Mouse (Mus musculus) embryonic facial prominence, embryonic 12.5 days (tissue): Measurements from ENCODE around the gene Fsip1. TPM values are rescaled to one million over a fixed set of nuclear protein-coding genes. Genes with fewer than 3 reads are reported as not detected.

Experiments
- ATAC-seq: fragments of 200-750 bp; cut with Nextera tagmentation; 2 replicates; pipeline ENCODE4 v1.8.0; 2017; ENCODE audit not compliant: insufficient number of reproducible peaks, insufficient read depth, low FRiP score, low TSS enrichment
- H3K27ac ChIP-seq: fragments of 300-500 bp; sonication (generic); 2 replicates; pipeline ENCODE4 v1.5.1; 2016; ENCODE audit warnings: mild to moderate bottlenecking
- H3K27me3 ChIP-seq: fragments of 300-500 bp; sonication (generic); 2 replicates; pipeline ENCODE4 v1.6.1; 2016; ENCODE audit warnings: mild to moderate bottlenecking, moderate library complexity
- H3K36me3 ChIP-seq: fragments of 300-500 bp; sonication (generic); 2 replicates; pipeline ENCODE4 v1.6.1; 2016; ENCODE audit warnings: mild to moderate bottlenecking
- H3K4me1 ChIP-seq: fragments of 300-500 bp; sonication (generic); 2 replicates; pipeline ENCODE4 v1.6.1; 2016
- H3K4me2 ChIP-seq: fragments of 300-500 bp; sonication (generic); replicated peaks from 2 replicates; pipeline ENCODE4 v1.6.1; 2016; ENCODE audit warnings: mild to moderate bottlenecking, moderate library complexity
- H3K4me3 ChIP-seq: fragments of 300-500 bp; sonication (generic); 2 replicates; pipeline ENCODE4 v1.5.1; 2016; ENCODE audit warnings: mild to moderate bottlenecking
- H3K9ac ChIP-seq: fragments of 300-500 bp; sonication (generic); 2 replicates; pipeline ENCODE4 v1.6.1; 2016; ENCODE audit warnings: mild to moderate bottlenecking, moderate library complexity
- H3K9me3 ChIP-seq: fragments of 300-500 bp; sonication (generic); 2 replicates; pipeline ENCODE4 v1.6.1; 2016; ENCODE audit warnings: mild to moderate bottlenecking, moderate library complexity
- WGBS: fragments of 180-500 bp; shearing (Covaris S2); methylation state at CpG from one replicate; pipeline ENCODE4 v1.1.7; 2016; 5-methylcytosine and 5-hydroxymethylcytosine counted together
- polyA plus RNA-seq: library from polyadenylated mRNA; unstranded; fragments of >200 nt; fragmentation: Nextera tagmentation; extraction: Ambion mirVana; gene quantifications from 2 replicates; pipeline ENCODE4 v1.2.1, GENCODE M21; 2016

Fsip1 gene
- polyA plus RNA-seq, 1 experiment from 2014 or later = 1.9 TPM

DNA sequence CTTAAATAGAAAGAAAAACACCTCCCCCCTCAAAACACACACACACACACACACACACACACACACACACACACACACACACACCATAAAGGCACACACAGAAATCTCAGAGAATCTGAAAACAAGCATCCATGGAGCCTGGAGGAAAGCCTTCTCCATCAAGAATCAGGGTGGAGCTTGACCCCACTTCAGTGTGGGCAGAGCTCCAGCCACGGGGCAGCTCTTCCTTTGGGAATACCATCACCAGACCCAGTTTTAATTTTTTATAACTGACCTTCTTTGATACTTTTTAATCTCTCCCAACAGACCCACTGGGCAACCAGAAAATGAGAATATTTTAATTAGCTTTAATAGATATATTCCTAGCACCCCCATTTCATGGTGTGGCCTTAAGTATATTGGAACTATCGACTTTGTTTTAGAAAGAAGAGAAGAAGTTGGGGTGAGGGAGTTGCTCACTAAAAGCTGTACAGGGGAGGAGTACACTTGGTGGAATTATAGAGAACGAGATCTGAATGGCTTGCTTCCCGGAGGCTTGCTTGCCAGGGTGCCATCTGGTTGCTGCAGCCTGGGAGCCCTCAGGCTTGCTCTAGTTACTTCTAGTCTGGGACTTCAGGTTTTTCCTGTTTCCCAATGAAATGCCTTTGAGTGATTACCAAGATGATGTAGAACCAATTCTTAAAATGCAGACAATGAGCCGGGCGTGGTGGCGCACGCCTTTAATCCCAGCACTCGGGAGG, 31.7 kb upstream of the Fsip1 start:
- no peak overlapping the region for H3K9ac ChIP-seq
- H3K4me2 ChIP-seq = no peak overlapping the region
- no peaks in the 10 kb centered on the region for H3K9me3 ChIP-seq
- H3K27me3 ChIP-seq = no peaks in the 10 kb centered on the region
- H3K4me1 ChIP-seq = no peaks in the 10 kb centered on the region
- no peaks in the 10 kb centered on the region for H3K36me3 ChIP-seq
- no peak overlapping the region for H3K27ac ChIP-seq
- ATAC-seq = no peak
- H3K4me3 ChIP-seq = no peak overlapping the region
- 81% methylated on average over 9 of the region's 9 CpGs for WGBS

DNA sequence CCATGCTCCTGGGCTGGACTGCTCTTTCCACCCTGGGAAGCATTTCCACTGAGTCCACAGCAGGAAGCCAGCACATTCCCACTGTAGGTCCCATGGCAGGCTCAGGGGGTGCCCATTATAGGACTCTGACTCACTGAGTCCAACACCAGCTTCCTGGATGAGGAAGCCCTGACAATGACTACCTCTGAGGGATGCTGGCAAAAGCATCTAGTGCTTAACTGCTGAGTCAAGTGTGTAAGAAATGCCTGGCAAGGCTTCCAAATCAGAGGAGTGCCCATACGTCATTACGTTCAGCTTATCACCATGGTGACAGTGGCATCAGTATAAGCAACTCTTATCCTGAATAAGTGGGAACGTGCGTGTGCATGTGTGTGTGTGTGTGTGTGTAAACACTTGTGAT, 30.9 kb upstream of the Fsip1 start:
- no peak overlapping the region for H3K4me2 ChIP-seq
- H3K9me3 ChIP-seq = no peaks in the 10 kb centered on the region
- no peaks in the 10 kb centered on the region for H3K27me3 ChIP-seq
- H3K4me3 ChIP-seq = no peak overlapping the region
- no peak for ATAC-seq
- no peak overlapping the region for H3K27ac ChIP-seq
- no peaks in the 10 kb centered on the region for H3K4me1 ChIP-seq
- H3K9ac ChIP-seq = no peak overlapping the region
- 89% methylated on average over 4 of the region's 4 CpGs for WGBS
- H3K36me3 ChIP-seq = no peaks in the 10 kb centered on the region

DNA sequence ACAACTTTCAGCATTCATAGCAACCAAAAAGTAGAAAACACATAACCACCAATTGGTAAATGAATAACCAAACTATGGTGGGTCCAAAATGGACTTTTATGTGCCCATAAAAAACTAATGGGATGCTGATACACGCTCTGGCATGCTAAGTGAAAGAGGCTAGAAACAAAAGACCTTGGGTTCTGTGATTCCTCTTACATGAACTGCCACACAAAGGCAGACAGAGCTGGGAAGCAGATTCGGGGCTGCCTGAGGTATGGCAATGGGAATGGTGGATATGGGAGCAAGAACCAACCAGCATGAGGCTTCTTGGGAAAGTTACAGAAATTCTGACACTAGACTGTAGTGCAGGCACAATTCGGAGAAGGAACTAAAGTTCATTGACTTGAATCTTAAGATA, 25.7 kb upstream of the Fsip1 start:
- 78% methylated on average over 3 of the region's 3 CpGs for WGBS

DNA sequence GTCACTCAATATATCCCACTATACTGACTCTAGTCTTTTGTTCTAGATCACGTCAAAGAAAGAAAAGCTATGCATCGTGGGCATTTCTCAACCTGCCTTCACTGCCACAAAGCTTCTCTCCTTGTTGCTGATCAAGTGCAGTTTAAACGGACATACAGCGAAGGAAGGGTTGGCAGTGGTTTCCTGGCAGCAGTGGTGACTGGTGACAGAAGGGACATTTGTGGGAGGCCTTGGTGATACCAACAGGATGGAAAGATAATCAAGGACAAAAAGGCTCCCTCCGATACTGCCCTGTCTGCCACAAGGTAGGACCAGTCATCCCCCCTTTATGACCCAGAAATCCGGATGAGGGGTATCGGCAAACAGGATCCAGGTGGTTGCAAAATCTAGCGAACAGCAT, 21.5 kb upstream of the Fsip1 start:
- no peaks in the 10 kb centered on the region for H3K36me3 ChIP-seq
- no peak overlapping the region for H3K27ac ChIP-seq
- H3K4me3 ChIP-seq = no peak overlapping the region
- ATAC-seq = no peak
- no peaks in the 10 kb centered on the region for H3K4me1 ChIP-seq
- 90% methylated on average over 8 of the region's 8 CpGs for WGBS
- H3K4me2 ChIP-seq = no peak overlapping the region
- H3K9ac ChIP-seq = no peak overlapping the region
- no peaks in the 10 kb centered on the region for H3K9me3 ChIP-seq
- H3K27me3 ChIP-seq = no peaks in the 10 kb centered on the region

More for the DNA sequence above, 25.7 kb upstream of the Fsip1 start:
- Histone ChIP-seq H3K27me3 (no peaks in the 10 kb centered on the region), H3K4me2 (no peak overlapping the region), H3K36me3 (no peaks in the 10 kb centered on the region), H3K9me3 (no peaks in the 10 kb centered on the region), H3K4me3 (no peak overlapping the region), H3K9ac (no peak overlapping the region), H3K27ac (no peak overlapping the region), H3K4me1 (no peaks in the 10 kb centered on the region)
- no peak for ATAC-seq

DNA sequence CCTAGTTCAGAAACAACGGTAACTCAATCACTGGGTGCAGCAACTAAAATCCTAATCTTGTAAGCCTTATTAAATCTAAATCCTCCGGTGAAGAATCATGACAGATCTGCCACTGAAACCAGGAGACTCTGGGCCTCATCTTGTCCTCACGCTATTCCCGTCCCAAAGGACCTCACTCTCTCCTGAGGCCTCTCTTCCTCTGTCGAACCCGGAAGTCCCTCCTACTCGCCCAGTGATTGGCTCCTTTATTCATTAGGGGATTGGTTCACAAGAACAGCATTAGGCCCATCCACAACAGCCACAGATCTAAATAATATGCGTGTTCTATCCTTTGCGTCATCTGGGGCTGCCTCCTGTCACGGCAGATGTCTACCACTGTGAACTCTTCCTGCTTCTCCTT, 14.8 kb upstream of the Fsip1 start:
- 89% methylated on average over 10 of the region's 10 CpGs for WGBS
- H3K4me1 ChIP-seq = no peaks in the 10 kb centered on the region
- no peaks in the 10 kb centered on the region for H3K27me3 ChIP-seq
- H3K36me3 ChIP-seq = no peaks in the 10 kb centered on the region
- H3K4me3 ChIP-seq = no peak overlapping the region
- no peaks in the 10 kb centered on the region for H3K9me3 ChIP-seq
- no peak overlapping the region for H3K4me2 ChIP-seq
- no peak overlapping the region for H3K9ac ChIP-seq
- no peak overlapping the region for H3K27ac ChIP-seq
- no peak for ATAC-seq

DNA sequence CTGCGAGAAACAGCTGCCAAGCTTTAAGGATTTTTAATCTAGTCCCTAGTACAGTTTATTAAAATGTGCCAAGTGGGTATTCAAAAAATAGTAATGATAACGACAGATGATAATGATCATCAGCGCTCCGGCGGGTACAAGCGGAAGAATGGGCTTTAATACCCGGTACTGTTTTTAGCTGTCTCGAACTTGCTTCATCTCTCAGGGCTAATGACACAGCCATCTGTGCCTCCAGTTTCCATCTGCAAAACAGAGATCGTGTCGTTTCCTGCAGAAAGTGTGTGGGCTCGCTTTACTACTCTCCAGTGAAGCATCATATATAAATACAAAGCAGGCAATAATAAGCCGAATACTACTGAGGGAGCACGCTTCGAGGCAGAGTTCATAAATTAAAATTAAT, 13.4 kb upstream of the Fsip1 start:
- no peaks in the 10 kb centered on the region for H3K27me3 ChIP-seq
- ATAC-seq = no peak
- H3K4me1 ChIP-seq = no peaks in the 10 kb centered on the region
- 0 out of 2 replicates have a peak, but pooled peaks cover 3% of the 10 kb centered on the region for H3K9me3 ChIP-seq
- no peak overlapping the region for H3K27ac ChIP-seq
- no peak overlapping the region for H3K9ac ChIP-seq
- no peak overlapping the region for H3K4me2 ChIP-seq
- no peak overlapping the region for H3K4me3 ChIP-seq
- no peaks in the 10 kb centered on the region for H3K36me3 ChIP-seq
- 88% methylated on average over 14 of the region's 14 CpGs for WGBS

DNA sequence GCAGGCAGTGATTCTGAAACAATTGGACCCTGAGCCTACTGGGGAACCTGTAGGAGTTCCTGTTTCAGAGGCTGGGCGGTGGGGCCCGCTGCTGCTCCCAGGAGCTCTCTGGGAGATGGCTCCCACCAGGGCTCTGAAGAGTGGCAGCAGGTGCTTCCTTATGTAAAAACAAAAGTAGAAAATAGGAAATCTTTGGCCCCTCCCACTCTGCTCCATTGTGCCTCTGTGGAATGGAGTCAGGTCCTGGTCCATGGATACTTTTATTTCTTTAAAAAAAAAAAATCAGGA, 7.1 kb upstream of the Fsip1 start:
- no peaks in the 10 kb centered on the region for H3K4me1 ChIP-seq
- WGBS = 46% methylated on average over 2 of the region's 2 CpGs

DNA sequence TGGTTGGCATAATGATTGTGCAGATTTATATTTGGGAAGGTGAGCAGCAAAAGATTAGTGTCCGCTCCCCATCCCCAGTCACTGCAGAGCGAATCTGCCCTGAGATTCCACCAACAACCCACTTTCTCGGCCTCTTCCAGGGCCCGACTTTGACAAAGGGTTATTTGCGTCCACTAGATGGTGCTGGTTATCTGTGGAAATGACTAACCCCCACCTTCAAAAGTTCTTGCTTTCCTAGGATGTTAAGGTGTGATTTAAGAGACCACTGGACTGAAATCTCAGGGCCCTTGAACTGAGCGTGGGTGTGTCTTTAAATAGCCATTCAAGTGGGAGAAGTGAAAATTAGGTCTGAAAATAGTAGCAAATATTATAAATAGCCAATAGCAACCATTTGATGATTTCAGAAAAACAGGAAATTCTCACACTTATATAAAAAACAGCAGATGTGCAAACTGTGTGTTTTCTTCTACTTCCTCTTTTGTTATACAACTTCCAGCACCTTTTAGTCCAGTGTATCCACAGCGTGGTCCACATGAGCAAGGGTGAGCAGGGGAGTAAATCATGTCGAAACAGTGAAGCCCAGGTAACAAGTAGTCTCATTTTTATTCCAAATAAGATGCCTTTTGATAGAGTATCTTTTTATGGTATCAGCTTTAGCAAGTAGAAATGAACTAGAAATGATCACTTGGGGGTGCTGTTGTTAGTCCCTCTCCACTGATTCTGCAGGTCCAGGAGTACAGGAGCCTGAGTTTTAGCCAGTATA, 6.6 kb upstream of the Fsip1 start:
- 22% methylated on average over 8 of the region's 8 CpGs for WGBS
- no peaks in the 10 kb centered on the region for H3K4me1 ChIP-seq
- H3K27me3 ChIP-seq = no peaks in the 10 kb centered on the region
- 0 out of 2 replicates have a peak, but pooled peaks cover 3% of the 10 kb centered on the region for H3K9me3 ChIP-seq
- H3K4me2 ChIP-seq = no peak overlapping the region
- H3K27ac ChIP-seq = no peak overlapping the region
- H3K9ac ChIP-seq = no peak overlapping the region
- ATAC-seq = no peak
- H3K4me3 ChIP-seq = no peak overlapping the region
- H3K36me3 ChIP-seq = no peaks in the 10 kb centered on the region

More for the DNA sequence above, 7.1 kb upstream of the Fsip1 start:
- Histone ChIP-seq H3K4me2 (no peak overlapping the region), H3K27me3 (no peaks in the 10 kb centered on the region), H3K9ac (no peak overlapping the region), H3K4me3 (no peak overlapping the region), H3K36me3 (no peaks in the 10 kb centered on the region), H3K27ac (no peak overlapping the region), H3K9me3 (0 out of 2 replicates have a peak, but pooled peaks cover 3% of the 10 kb centered on the region)
- ATAC-seq = no peak

DNA sequence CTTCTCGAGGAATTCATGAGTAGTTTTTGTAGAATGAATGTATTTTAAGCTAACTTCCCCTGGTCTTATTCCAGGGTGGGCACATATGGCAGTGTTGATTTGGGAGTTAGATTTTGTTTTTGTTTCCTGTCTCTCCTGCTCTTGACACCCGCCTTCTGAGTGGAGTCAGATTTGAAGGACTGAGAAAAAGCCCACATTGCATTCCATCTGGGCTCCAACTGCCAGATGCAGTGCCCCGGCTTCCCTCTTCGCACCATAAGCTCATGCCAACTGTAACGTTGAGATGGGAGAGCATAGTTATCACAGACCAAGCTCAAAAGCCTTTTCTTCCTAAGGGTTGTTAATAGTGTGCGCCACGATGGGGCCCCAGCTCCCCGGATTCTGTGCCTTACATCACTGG, 5.9 kb upstream of the Fsip1 start:
- Histone ChIP-seq H3K9me3 (0 out of 2 replicates have a peak, but pooled peaks cover 3% of the 10 kb centered on the region), H3K36me3 (no peaks in the 10 kb centered on the region), H3K9ac (no peak overlapping the region), H3K4me1 (no peaks in the 10 kb centered on the region), H3K27ac (no peak overlapping the region), H3K4me2 (no peak overlapping the region), H3K4me3 (no peak overlapping the region), H3K27me3 (no peaks in the 10 kb centered on the region)
- no peak for ATAC-seq
- WGBS = 49% methylated on average over 8 of the region's 8 CpGs

DNA sequence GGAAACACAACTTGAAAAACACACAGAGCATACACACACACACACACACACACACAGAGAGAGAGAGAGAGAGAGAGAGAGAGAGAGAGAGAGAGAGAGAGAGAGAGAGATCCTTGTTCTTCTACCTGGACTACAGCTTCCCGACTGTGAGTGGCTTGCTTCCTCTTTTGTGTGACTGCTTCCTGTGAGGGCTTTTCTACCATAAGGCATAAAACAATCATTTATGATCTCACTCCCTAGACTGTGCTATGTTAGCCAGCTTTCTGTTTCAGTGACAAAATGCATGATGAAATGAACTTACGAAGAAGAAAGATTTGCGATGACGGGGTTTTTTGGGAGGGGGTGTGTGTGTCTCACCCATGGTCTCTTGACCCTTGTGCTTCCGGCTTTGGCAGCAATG, 3.0 kb upstream of the Fsip1 start:
- no peaks in the 10 kb centered on the region for H3K27me3 ChIP-seq
- H3K4me2 ChIP-seq = no peak overlapping the region
- no peak overlapping the region for H3K27ac ChIP-seq
- 84% methylated on average over 5 of the region's 5 CpGs for WGBS
- no peaks in the 10 kb centered on the region for H3K36me3 ChIP-seq
- H3K9me3 ChIP-seq = no peaks in the 10 kb centered on the region
- no peak for ATAC-seq
- no peak overlapping the region for H3K9ac ChIP-seq
- H3K4me1 ChIP-seq = no peaks in the 10 kb centered on the region
- no peak overlapping the region for H3K4me3 ChIP-seq

DNA sequence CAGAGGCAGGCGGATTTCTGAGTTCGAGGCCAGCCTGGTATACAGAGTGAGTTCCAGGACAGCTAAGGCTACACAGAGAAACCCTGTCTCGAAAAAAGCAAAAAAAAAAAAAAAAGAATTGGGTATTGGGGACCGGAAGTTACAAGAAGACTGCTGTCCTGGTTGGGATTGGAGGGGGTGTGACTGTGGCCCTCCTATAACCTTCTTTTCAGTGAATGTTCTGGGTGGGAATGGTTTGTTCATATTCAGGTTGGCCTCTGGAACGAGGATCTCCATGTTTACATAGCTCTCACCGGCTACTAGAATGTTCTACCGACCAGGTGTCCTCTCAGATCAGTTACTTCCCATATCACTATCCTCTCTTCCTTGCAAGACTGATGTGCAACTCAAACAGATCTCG, 328 bp upstream of the Fsip1 start:
- peak overlapping the region; percentile 48; the same call in 1 of the 2 replicates for H3K4me3 ChIP-seq
- H3K4me1 ChIP-seq = no peaks in the 10 kb centered on the region
- no peak overlapping the region for H3K9ac ChIP-seq
- H3K36me3 ChIP-seq = no peaks in the 10 kb centered on the region
- no peak overlapping the region for H3K27ac ChIP-seq
- no peaks in the 10 kb centered on the region for H3K9me3 ChIP-seq
- 72% methylated on average over 8 of the region's 8 CpGs for WGBS
- H3K27me3 ChIP-seq = no peaks in the 10 kb centered on the region
- peak overlapping the region; percentile 71 for H3K4me2 ChIP-seq
- ATAC-seq = 0 out of 2 replicates have a peak, but pooled peaks have one; percentile 7

DNA sequence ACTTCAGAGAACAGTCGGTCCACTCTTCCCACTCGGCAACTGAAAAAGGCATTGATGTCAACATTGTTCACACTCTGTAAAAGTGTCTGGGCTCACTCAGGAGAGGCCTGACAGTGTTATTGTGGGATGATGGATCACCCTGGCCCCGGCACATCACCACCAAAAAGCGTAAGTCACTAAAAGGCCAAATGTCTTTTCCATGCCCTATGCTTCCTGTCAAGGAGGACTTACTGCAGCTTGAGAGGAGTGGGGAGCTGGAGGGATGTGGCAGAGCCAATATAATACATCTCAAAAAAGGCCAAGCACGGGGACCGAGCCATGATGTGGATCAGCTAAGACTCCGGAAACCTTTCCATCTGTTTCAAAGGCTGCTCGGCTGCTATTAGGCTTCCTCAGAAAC, 2.2 kb downstream of the Fsip1 start:
- H3K9me3 ChIP-seq = no peaks in the 10 kb centered on the region
- no peak overlapping the region for H3K4me2 ChIP-seq
- no peak for ATAC-seq
- H3K36me3 ChIP-seq = no peaks in the 10 kb centered on the region
- H3K9ac ChIP-seq = no peak overlapping the region
- no peak overlapping the region for H3K27ac ChIP-seq
- no peaks in the 10 kb centered on the region for H3K27me3 ChIP-seq
- no peaks in the 10 kb centered on the region for H3K4me1 ChIP-seq
- 71% methylated on average over 8 of the region's 8 CpGs for WGBS
- no peak overlapping the region for H3K4me3 ChIP-seq
